Mouse (Mus musculus) CH12.LX (cell line): ENCODE results near the gene Arfip2.

Experiments
- BHLHE40 ChIP-seq: IDR thresholded peaks from 2 replicates; pipeline ENCODE4 v1.6.1; 2011; ENCODE audit warnings: mild to moderate bottlenecking, low read depth, low read length, improper control_type of control experiment
- CHD1 ChIP-seq: IDR thresholded peaks from 2 replicates; pipeline ENCODE4 v1.6.1; 2012; ENCODE audit warnings: low read depth, low read length, improper control_type of control experiment, inconsistent platforms
- CTCF ChIP-seq, 2 experiments: IDR thresholded peaks in 1 of 2; conservative IDR thresholded peaks in 1 of 2; 2 replicates each; pipeline ENCODE4 v1.5.1; 2011 to 2012; ENCODE audit warnings: low read depth in 2 of 2, low read length in 2 of 2, improper control_type of control experiment in 1 of 2, inconsistent platforms in 1 of 2, mild to moderate bottlenecking in 1 of 2, moderate library complexity in 1 of 2
- ELF1 ChIP-seq: IDR thresholded peaks from 2 replicates; pipeline ENCODE4 v1.6.1; 2014; ENCODE audit warnings: low read depth, mild to moderate bottlenecking, inconsistent platforms, low read length, improper control_type of control experiment
- EP300 ChIP-seq: IDR thresholded peaks from 2 replicates; pipeline ENCODE4 v1.6.1; 2011; ENCODE audit warnings: low read length, improper control_type of control experiment
- HCFC1 ChIP-seq: IDR thresholded peaks from 2 replicates; pipeline ENCODE4 v1.6.1; 2012; ENCODE audit warnings: low read depth, mild to moderate bottlenecking, inconsistent platforms, low read length, improper control_type of control experiment
- MAX ChIP-seq: IDR thresholded peaks from 2 replicates; pipeline ENCODE4 v1.6.1; 2011; ENCODE audit warnings: low read length, improper control_type of control experiment
- MEF2A ChIP-seq: IDR thresholded peaks from 2 replicates; pipeline ENCODE4 v1.6.1; 2014; ENCODE audit warnings: low read depth, mild to moderate bottlenecking, inconsistent platforms, low read length, improper control_type of control experiment, borderline replicate concordance
- MXI1 ChIP-seq: IDR thresholded peaks from 2 replicates; pipeline ENCODE4 v1.6.1; 2011; ENCODE audit warnings: mild to moderate bottlenecking, low read depth, low read length, improper control_type of control experiment
- POLR2A ChIP-seq: IDR thresholded peaks from 2 replicates; pipeline ENCODE4 v1.6.1; 2011; ENCODE audit warnings: low read depth, mild to moderate bottlenecking, improper control_type of control experiment, low read length
- RAD21 ChIP-seq: IDR thresholded peaks from 2 replicates; pipeline ENCODE4 v1.6.1; 2011; ENCODE audit warnings: low read depth, mild to moderate bottlenecking, low read length, improper control_type of control experiment, moderate library complexity
- ZNF384 ChIP-seq: IDR thresholded peaks from 2 replicates; pipeline ENCODE4 v1.6.1; 2012; ENCODE audit warnings: low read depth, low read length, improper control_type of control experiment, inconsistent platforms

DNA sequence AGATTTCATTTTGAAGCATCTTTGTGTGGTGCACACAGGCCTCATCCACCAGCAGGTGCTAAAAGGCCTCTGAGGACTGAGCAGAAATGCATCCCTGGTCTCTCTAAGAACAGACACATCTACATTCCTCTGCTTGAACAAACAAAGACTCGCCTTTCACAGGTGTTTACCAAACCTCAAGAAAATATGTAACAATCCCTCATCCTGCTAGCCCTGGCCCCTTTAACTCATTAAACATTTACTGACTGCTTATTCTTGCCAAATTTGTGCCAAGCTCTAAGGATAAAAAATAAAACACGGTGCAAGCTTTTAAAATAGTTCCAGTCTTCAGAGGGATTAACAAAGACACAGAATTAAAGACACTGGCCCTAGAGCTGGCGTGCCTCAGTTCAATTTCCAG is 20.5 kb downstream of the Arfip2 start:
- TF ChIP-seq CTCF (conservative IDR thresholded peaks at IDR 0.05 in 1 of 2, IDR thresholded peaks at IDR 0.05 in 1 of 2; ENCODE audit: low read depth in 2 of 2, low read length in 2 of 2) (no peak), HCFC1 (no peak), MXI1 (no peak), MAX (no peak), ZNF384 (no peak), POLR2A (no peak), EP300 (no peak), RAD21 (no peak), CHD1 (no peak), BHLHE40 (no peak), MEF2A (no peak), ELF1 (no peak)
